10 mouse cellular contexts compared by ENCODE assay signal in the genomic region with DNA sequence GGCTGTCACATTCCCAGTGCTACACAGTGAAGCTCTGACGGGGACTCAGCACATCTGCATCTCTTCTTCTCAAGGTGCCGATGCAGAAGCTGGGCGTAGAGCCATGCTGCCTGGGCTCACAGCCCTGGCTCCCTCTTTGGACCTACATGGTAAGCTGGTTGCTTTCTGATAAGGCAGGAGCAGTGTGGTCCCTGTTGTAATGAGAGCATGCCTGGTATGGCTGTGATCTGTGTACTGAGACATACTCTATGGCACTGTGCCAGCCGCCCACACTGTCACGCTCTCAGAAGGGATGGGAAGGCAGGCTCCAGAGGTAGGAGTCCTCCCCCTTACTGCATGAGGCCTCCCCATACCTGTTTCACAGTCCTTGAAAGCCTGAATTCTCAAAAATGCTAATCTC.
DNase-seq lines count a peak whose midpoint lies in the region; ATAC-seq lines count a peak whose summit lies in the region.
"Had no signal": no experiment of that assay in that cellular context is flagged by ENCODE, and none has a peak within 500 bp of the region (broad histone marks: within the 10 kb centered on the region; RNA-seq: fewer than 3 reads in every experiment).

No protein-coding gene starts in this region.

- no peak overlapping the region for H3K27ac ChIP-seq in forebrain, embryonic 14.5 days (ENCODE audit: low read depth, low read length)
- no peak overlapping the region for H3K27ac ChIP-seq in forebrain, embryonic 15.5 days (replicated peaks)

- no peaks in the 10 kb centered on the region for H3K36me3 ChIP-seq in forebrain, embryonic 14.5 days (ENCODE audit: control insufficient read depth, insufficient read depth, low read length)
- no peaks in the 10 kb centered on the region for H3K36me3 ChIP-seq in forebrain, embryonic 15.5 days
- no peaks in the 10 kb centered on the region for H3K36me3 ChIP-seq in megakaryocyte, embryonic 14.5 days (replicated peaks; ENCODE audit: low read length)

- no peaks in the 10 kb centered on the region for H3K9me3 ChIP-seq in forebrain, embryonic 14.5 days (replicated peaks; ENCODE audit: control insufficient read depth, low read length)
- H3K9me3 ChIP-seq in forebrain, embryonic 15.5 days, result no peaks in the 10 kb centered on the region
- peaks cover 91% of the 10 kb centered on the region for H3K9me3 ChIP-seq in megakaryocyte, embryonic 14.5 days

- H3K9ac ChIP-seq in forebrain, embryonic 14.5 days (ENCODE audit: low read length), result 0 out of 2 replicates have a peak overlapping the region, but pooled peaks have one; percentile 8
- no peak overlapping the region for H3K9ac ChIP-seq in forebrain, embryonic 15.5 days (replicated peaks)

- no peak overlapping the region for H3K4me2 ChIP-seq in forebrain, embryonic 14.5 days (ENCODE audit: low read length)
- no peak overlapping the region for H3K4me2 ChIP-seq in forebrain, embryonic 15.5 days (replicated peaks)

- H3K27me3 ChIP-seq in forebrain, embryonic 14.5 days (replicated peaks; ENCODE audit: control insufficient read depth, insufficient read depth, low read length), result no peaks in the 10 kb centered on the region
- H3K27me3 ChIP-seq in forebrain, embryonic 15.5 days, result no peaks in the 10 kb centered on the region
- no peaks in the 10 kb centered on the region for H3K27me3 ChIP-seq in megakaryocyte, embryonic 14.5 days (replicated peaks)

- no peaks in the 10 kb centered on the region; the same call in 1 of the 2 replicates for H3K4me1 ChIP-seq in forebrain, embryonic 14.5 days (ENCODE audit: control insufficient read depth, insufficient read depth, low read length)
- H3K4me1 ChIP-seq in forebrain, embryonic 15.5 days, result peaks cover 4% of the 10 kb centered on the region; the same call in 1 of the 2 replicates
- no peaks in the 10 kb centered on the region for H3K4me1 ChIP-seq in megakaryocyte, embryonic 14.5 days

- H3K4me3 ChIP-seq in forebrain, embryonic 14.5 days (ENCODE audit: low read depth, low read length), result no peak overlapping the region
- no peak overlapping the region for H3K4me3 ChIP-seq in forebrain, embryonic 15.5 days
- H3K4me3 ChIP-seq in megakaryocyte, embryonic 14.5 days (replicated peaks), result peak overlapping the region; percentile 62
- H3K4me3 ChIP-seq: erythroblast, embryonic 14.5 days had no signal

- 77% methylated on average over 5 of the region's 5 CpGs for WGBS in forebrain, embryonic 14.5 days
- 70% methylated on average over 5 of the region's 5 CpGs for WGBS in forebrain, embryonic 15.5 days

- DNase-seq in forebrain, embryonic 14.5 days (ENCODE audit: low spot score), result no peak
- peak; percentile 54 to 61 for DNase-seq in kidney, postnatal 4 days
- DNase-seq in right cerebral cortex, postnatal 10 days (ENCODE audit: low spot score in 2 of 2), result peak; percentile 63 to 71
- no peak for DNase-seq in adrenal gland, postnatal 10 days
- DNase-seq in thymus, postnatal 4 days, result no peak
- DNase-seq: liver had no signal

- no peak for ATAC-seq in forebrain, embryonic 14.5 days
- no peak for ATAC-seq in forebrain, embryonic 15.5 days (replicated peaks)
- no peak for ATAC-seq in megakaryocyte, adult 5-6 weeks (ENCODE audit: poor library complexity, severe bottlenecking)

Comparison
In these comparisons a context has a peak if more than half of its experiments do, and no peak if none do; other contexts are left out.
1. DNase-seq: peak in kidney, postnatal 4 days (2 of 2) and right cerebral cortex, postnatal 10 days (2 of 2); none in forebrain, embryonic 14.5 days (single experiment), adrenal gland, postnatal 10 days (single experiment) and thymus, postnatal 4 days (single experiment).